Mouse (Mus musculus) forebrain, postnatal 0 days (tissue): ENCODE measurements around the gene Pik3cb. TPM values are rescaled to one million over a fixed set of nuclear protein-coding genes. Genes with fewer than 3 reads are reported as not detected.

Experiments used
- ATAC-seq: fragments of 200-750 bp; cut with Nextera tagmentation; 2 replicates; pipeline ENCODE4 v1.8.0; 2017; ENCODE audit warnings: mild to moderate bottlenecking, moderate library complexity
- DNase-seq: peaks from one replicate; pipeline ENCODE4 v3.0.0-alpha.2; 2015
- H3K27ac ChIP-seq: fragments of 300-500 bp; sonication (generic); 2 replicates; pipeline ENCODE4 v1.5.1; 2014; ENCODE audit warnings: low read depth, mild to moderate bottlenecking, antibody characterized with exemption, low read length, moderate library complexity, mixed read lengths
- H3K27me3 ChIP-seq: fragments of 300-500 bp; sonication (generic); 2 replicates; pipeline ENCODE4 v1.6.1; 2014; ENCODE audit warnings: mild to moderate bottlenecking, low read length, mixed read lengths; ENCODE audit not compliant: insufficient read depth
- H3K36me3 ChIP-seq: fragments of 300-500 bp; sonication (generic); 2 replicates; pipeline ENCODE4 v1.6.1; 2014; ENCODE audit warnings: mild to moderate bottlenecking, moderate library complexity; ENCODE audit not compliant: insufficient read depth
- H3K4me1 ChIP-seq: fragments of 300-500 bp; sonication (generic); 2 replicates; pipeline ENCODE4 v1.6.1; 2014; ENCODE audit warnings: antibody characterized with exemption; ENCODE audit not compliant: insufficient read depth
- H3K4me2 ChIP-seq: fragments of 300-500 bp; sonication (generic); 2 replicates; pipeline ENCODE4 v1.6.1; 2014; ENCODE audit warnings: low read depth, mild to moderate bottlenecking, moderate library complexity
- H3K4me3 ChIP-seq: fragments of 300-500 bp; sonication (generic); 2 replicates; pipeline ENCODE4 v1.5.1; 2014; ENCODE audit warnings: low read depth, low read length, mixed read lengths
- H3K9ac ChIP-seq: fragments of 300-500 bp; sonication (generic); 2 replicates; pipeline ENCODE4 v1.6.1; 2014; ENCODE audit warnings: mild to moderate bottlenecking
- H3K9me3 ChIP-seq: fragments of 300-500 bp; sonication (generic); 2 replicates; pipeline ENCODE4 v1.6.1; 2016; ENCODE audit warnings: low read length
- CTCF ChIP-seq: sonication (generic); IDR thresholded peaks from 2 replicates; pipeline ENCODE4 v1.5.1; 2016; ENCODE audit warnings: antibody characterized with exemption, control low read depth, low read depth
- WGBS: fragments of 180-500 bp; shearing (Covaris S2); extraction: QIAGEN DNeasy Blood & Tissue Kit; methylation state at CpG from one replicate; pipeline ENCODE4 v1.1.7; 2014; 5-methylcytosine and 5-hydroxymethylcytosine counted together
- polyA plus RNA-seq: library from polyadenylated mRNA; unstranded; fragments of >200 nt; fragmentation: Nextera tagmentation; extraction: Ambion mirVana; gene quantifications from 2 replicates; pipeline ENCODE4 v1.2.1, GENCODE M21; 2015
- total RNA-seq: library from RNA; depleted of rRNA; stranded (reverse); fragments of >200 nt; gene quantifications from 2 replicates; pipeline ENCODE4 v1.2.3, GENCODE M21; 2014

Gene Pik3cb
- total and polyA plus RNA-seq, 2 experiments from 2014 or later = 2.2 to 5.7 TPM

DNA sequence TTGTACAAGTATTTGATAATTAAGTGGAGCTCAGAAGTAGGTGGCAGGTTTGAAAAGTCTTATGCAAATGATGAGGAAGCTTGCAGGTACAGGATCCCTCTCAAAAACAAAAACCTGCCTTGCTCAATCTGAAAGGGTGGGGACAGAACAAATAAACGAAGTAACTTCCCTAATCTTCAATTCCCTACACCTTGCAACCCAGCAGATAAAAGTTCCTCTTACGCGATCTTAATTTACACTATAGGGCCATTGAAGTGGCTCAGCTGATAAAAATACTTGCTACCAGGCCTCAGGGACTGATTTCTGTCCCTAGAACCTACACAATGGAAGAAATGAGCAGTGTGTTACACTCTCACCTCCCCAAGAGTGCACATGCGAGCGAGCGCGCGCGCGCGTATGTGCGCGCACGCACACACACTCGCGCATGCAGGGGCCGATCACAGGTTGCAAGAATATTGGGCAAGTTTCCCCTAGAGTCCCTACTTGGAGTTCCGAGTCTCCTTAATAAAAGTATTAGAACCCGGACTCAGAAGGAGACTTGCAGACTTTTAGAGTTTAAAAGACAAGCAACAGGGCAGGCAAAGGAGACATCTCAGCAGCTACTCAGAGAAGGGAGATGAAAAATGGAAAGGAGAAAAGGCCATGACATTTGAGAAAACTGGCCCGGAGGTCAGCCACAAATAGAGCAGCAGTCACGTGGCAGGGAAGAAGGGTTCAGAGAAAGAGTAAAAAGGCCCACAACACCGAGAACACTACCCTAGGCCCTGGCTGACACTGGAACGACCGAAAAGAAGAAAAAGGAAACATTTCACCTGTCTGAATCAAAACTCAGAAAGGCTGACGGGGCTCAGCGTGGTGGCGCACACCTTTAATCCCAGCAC lies 6.7 kb upstream of the Pik3cb start:
- no peak overlapping the region for H3K27ac ChIP-seq
- no peak for TF ChIP-seq CTCF
- H3K27me3 ChIP-seq = no peaks in the 10 kb centered on the region
- DNase-seq (no peak), ATAC-seq (no peak)
- no peaks in the 10 kb centered on the region for H3K9me3 ChIP-seq
- WGBS = 86% methylated on average over 27 of the region's 27 CpGs
- H3K9ac ChIP-seq = no peak overlapping the region
- no peak overlapping the region for H3K4me3 ChIP-seq
- H3K4me2 ChIP-seq = no peak overlapping the region
- no peaks in the 10 kb centered on the region for H3K4me1 ChIP-seq
- no peaks in the 10 kb centered on the region for H3K36me3 ChIP-seq

DNA sequence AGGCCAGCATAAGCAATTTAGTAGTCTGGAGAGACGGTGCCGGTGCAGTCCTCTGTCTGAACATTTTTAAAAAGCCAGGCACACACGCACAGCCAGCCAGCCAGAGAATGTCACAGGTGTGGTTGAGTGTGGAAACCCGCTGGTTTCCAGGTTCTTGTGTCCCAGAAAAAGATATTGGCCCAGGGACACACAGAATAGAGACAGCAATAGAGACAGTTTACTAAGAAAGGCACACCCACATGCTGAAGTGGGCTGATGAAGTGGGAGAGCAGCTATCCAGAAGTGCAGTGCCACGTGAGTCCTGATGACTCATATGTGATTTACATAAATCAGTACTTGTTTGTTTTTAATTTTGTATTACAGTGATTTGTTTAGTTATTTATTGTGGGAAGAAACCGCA lies 5.3 kb upstream of the Pik3cb start:
- 60% methylated on average over 6 of the region's 6 CpGs for WGBS
- Histone ChIP-seq H3K4me1 (no peaks in the 10 kb centered on the region), H3K4me2 (no peak overlapping the region), H3K27ac (no peak overlapping the region), H3K36me3 (no peaks in the 10 kb centered on the region), H3K9ac (no peak overlapping the region), H3K4me3 (no peak overlapping the region), H3K27me3 (no peaks in the 10 kb centered on the region), H3K9me3 (no peaks in the 10 kb centered on the region)
- no peak for ATAC-seq
- TF ChIP-seq CTCF = no peak
- DNase-seq = no peak

DNA sequence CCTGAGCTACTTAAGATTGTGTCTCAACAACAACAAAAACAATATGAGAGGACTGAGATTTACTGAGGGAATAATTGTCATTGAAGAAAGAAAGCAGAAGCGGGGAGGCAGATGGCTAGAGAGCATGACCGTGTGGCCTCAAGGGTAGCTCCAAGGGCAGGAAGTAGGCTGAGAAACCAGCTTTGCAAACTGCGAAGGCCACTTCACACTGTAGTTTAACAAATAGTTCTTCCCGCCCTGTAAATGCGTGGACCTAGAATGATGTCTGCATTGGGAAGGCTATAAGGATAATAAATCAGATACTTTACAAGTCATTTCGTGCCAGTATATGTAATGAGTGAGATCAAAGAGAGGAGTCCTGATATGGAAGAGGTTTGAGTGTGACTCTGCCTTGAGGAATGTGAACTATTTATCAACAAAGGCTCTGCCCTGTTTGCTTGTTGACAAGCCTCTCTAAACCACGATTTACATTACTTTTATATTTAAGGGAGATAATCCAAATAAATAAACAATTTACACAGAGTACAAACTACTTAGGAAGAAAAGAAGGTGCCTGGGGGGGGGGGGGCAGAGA lies 4.1 kb upstream of the Pik3cb start:
- H3K4me1 ChIP-seq = no peaks in the 10 kb centered on the region
- no peak overlapping the region for H3K27ac ChIP-seq
- no peak for DNase-seq
- H3K4me3 ChIP-seq = no peak overlapping the region
- no peak for TF ChIP-seq CTCF
- H3K9me3 ChIP-seq = no peaks in the 10 kb centered on the region
- H3K36me3 ChIP-seq = no peaks in the 10 kb centered on the region
- no peaks in the 10 kb centered on the region for H3K27me3 ChIP-seq
- no peak overlapping the region for H3K4me2 ChIP-seq
- WGBS = 75% methylated on average over 7 of the region's 7 CpGs
- no peak for ATAC-seq
- no peak overlapping the region for H3K9ac ChIP-seq

DNA sequence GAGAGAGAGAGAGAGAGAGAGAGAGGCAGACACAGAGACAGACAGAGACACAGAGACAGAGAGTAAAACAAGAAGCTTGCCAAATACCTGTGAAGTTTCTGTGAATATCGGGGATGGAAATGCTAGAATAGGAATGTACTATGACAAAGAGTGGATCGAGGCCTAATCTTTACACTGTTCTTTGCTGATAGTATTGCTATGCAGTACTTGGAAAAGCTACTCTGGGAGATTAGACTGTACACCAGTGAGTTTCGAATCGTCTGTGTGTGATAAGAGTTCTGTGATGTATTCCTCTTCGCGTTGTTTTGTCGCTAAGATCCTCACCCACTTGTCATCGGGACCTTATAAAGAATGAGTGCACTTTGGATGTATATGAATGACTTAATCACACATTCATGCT lies 1.2 kb upstream of the Pik3cb start:
- H3K9me3 ChIP-seq = no peaks in the 10 kb centered on the region
- no peak for TF ChIP-seq CTCF
- peaks cover 15% of the 10 kb centered on the region; the same call in 1 of the 2 replicates for H3K4me1 ChIP-seq
- WGBS = 64% methylated on average over 8 of the region's 8 CpGs
- ATAC-seq (no peak), DNase-seq (no peak)
- H3K27me3 ChIP-seq = no peaks in the 10 kb centered on the region
- H3K9ac ChIP-seq = no peak overlapping the region
- H3K36me3 ChIP-seq = no peaks in the 10 kb centered on the region
- no peak overlapping the region for H3K4me2 ChIP-seq
- no peak overlapping the region for H3K27ac ChIP-seq
- no peak overlapping the region for H3K4me3 ChIP-seq

GRCm38 (mm10) chr9:99141171-99141570 lies 750 bp upstream of the Pik3cb start:
- Histone ChIP-seq H3K4me3 (no peak overlapping the region), H3K27me3 (no peaks in the 10 kb centered on the region), H3K4me2 (no peak overlapping the region), H3K4me1 (peaks cover 15% of the 10 kb centered on the region; the same call in 1 of the 2 replicates), H3K9me3 (no peaks in the 10 kb centered on the region), H3K9ac (no peak overlapping the region), H3K27ac (no peak overlapping the region), H3K36me3 (no peaks in the 10 kb centered on the region)
- WGBS = 39% methylated on average over 3 of the region's 3 CpGs
- no peak for TF ChIP-seq CTCF
- DNase-seq = no peak
- no peak for ATAC-seq

GRCm38 (mm10) chr9:99139194-99140023 lies 1.0 kb downstream of the Pik3cb start:
- Histone ChIP-seq H3K4me2 (peak overlapping the region; percentile 62), H3K27ac (peak overlapping the region; percentile 97), H3K9me3 (no peaks in the 10 kb centered on the region), H3K36me3 (no peaks in the 10 kb centered on the region), H3K27me3 (no peaks in the 10 kb centered on the region), H3K9ac (peak overlapping the region; percentile 89), H3K4me3 (peak overlapping the region; percentile 87), H3K4me1 (peaks cover 15% of the 10 kb centered on the region; the same call in 1 of the 2 replicates)
- WGBS = 3% methylated on average over 63 of the region's 77 CpGs
- DNase-seq (peak; percentile 58), ATAC-seq (peak; percentile 77)
- no peak for TF ChIP-seq CTCF
